Comparison of ENCODE assay signal across 8 mouse cellular contexts in the genomic region with DNA sequence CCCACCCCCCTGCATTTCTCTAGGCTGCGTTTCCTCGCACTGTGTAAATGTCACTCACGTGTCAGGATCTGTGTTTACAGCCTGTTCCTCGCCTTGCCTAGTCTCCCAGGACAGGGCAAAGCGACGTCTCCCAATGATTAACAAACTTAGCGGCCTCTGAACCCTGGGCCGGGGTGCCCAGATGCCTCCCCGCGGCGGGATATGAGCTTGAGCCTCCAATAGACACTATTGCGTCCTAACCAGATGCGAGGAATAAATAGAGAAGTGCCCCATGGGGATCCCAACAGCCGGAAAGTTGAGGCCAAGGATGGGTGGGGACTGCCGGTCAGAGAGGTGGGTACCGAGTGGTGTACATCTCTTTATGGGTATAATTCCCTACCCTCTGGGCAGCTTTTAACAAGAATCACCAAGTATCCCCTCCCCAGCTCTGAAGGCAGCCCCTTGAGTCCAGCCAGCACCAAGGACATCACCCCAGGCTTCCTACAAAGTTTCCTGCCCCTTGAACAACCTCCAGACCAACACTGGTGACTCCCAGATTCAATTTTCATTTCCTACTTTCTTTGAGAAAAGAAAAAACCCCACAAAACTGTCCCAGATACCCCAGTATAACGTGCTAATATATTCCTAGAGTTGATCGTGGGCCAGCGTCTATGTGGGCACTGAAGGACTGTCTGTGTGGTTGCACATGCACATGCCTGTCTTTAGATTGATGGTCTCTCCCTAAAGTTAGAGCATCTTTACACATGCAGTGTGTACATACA. TPM values are rescaled to one million over a fixed set of nuclear protein-coding genes. Genes with fewer than 3 reads are reported as not detected.
DNase-seq lines count a peak whose midpoint lies in the region; ATAC-seq and TF ChIP-seq lines count a peak whose summit lies in the region.
"Had no signal": no experiment of that assay in that cellular context is flagged by ENCODE, and none has a peak within 500 bp of the region (broad histone marks: within the 10 kb centered on the region; RNA-seq: fewer than 3 reads in every experiment).

No protein-coding gene starts in this region.

- H3K36me3 ChIP-seq in forebrain, embryonic 10.5 days (replicated peaks): peaks cover 14% of the 10 kb centered on the region
- no peaks in the 10 kb centered on the region for H3K36me3 ChIP-seq in hindbrain, embryonic 15.5 days
- H3K36me3 ChIP-seq in midbrain, embryonic 15.5 days (replicated peaks): no peaks in the 10 kb centered on the region
- H3K36me3 ChIP-seq: G1E had no signal

- WGBS in forebrain, embryonic 10.5 days: 3% methylated on average over 19 of the region's 19 CpGs
- WGBS in hindbrain, embryonic 15.5 days: under 1% methylated on average over 19 of the region's 19 CpGs
- 5% methylated on average over 19 of the region's 19 CpGs for WGBS in midbrain, embryonic 15.5 days

- ATAC-seq in hindbrain, embryonic 15.5 days (ENCODE audit: low FRiP score, low read depth): no peak
- ATAC-seq in midbrain, embryonic 15.5 days (replicated peaks): 0 out of 2 replicates have a peak, but pooled peaks have one; percentile 8

- peaks cover 100% of the 10 kb centered on the region for H3K27me3 ChIP-seq in forebrain, embryonic 10.5 days (ENCODE audit: poor library complexity, severe bottlenecking)
- H3K27me3 ChIP-seq in hindbrain, embryonic 15.5 days: peaks cover 94% of the 10 kb centered on the region
- H3K27me3 ChIP-seq in midbrain, embryonic 15.5 days (replicated peaks): peaks cover 65% of the 10 kb centered on the region

- H3K4me3 ChIP-seq in layer of hippocampus, adult 2 months: peak overlapping the region; percentile 61; the same call in 1 of the 2 replicates
- peak overlapping the region; percentile 68 for H3K4me3 ChIP-seq in forebrain, embryonic 10.5 days
- peak overlapping the region; percentile 29 for H3K4me3 ChIP-seq in hindbrain, embryonic 15.5 days
- peak overlapping the region; percentile 42 for H3K4me3 ChIP-seq in midbrain, embryonic 15.5 days

- H3K4me2 ChIP-seq in hindbrain, embryonic 15.5 days: peak overlapping the region; percentile 52
- H3K4me2 ChIP-seq in midbrain, embryonic 15.5 days: peak overlapping the region; percentile 70

- peaks cover 84% of the 10 kb centered on the region for H3K4me1 ChIP-seq in forebrain, embryonic 10.5 days
- H3K4me1 ChIP-seq in hindbrain, embryonic 15.5 days (replicated peaks): peaks cover 29% of the 10 kb centered on the region
- H3K4me1 ChIP-seq in midbrain, embryonic 15.5 days: peaks cover 49% of the 10 kb centered on the region

- H3K9ac ChIP-seq in hindbrain, embryonic 15.5 days: no peak overlapping the region
- H3K9ac ChIP-seq in midbrain, embryonic 15.5 days: peak overlapping the region; percentile 56

- no peak for TF ChIP-seq CTCF in layer of hippocampus, adult 2 months (conservative IDR thresholded peaks at IDR 0.05)

- no peak for DNase-seq in layer of hippocampus, adult 2 months (ENCODE audit: low spot score in 2 of 2)
- DNase-seq in layer of hippocampus, postnatal 36 days: no peak
- no peak for DNase-seq in forebrain, embryonic 10.5 days (ENCODE audit: extremely low spot score, low spot score)
- no peak for DNase-seq in c-Kit-positive CD71-positive TER-119-positive erythroid progenitor cells, embryonic 14.5 days (ENCODE audit: low spot score)
- DNase-seq in frontal cortex, adult 2 months (ENCODE audit: extremely low spot score in 1 of 2, low spot score in 1 of 2): no peak

- no peaks in the 10 kb centered on the region for H3K9me3 ChIP-seq in forebrain, embryonic 10.5 days
- H3K9me3 ChIP-seq in hindbrain, embryonic 15.5 days: no peaks in the 10 kb centered on the region
- no peaks in the 10 kb centered on the region for H3K9me3 ChIP-seq in midbrain, embryonic 15.5 days

- H3K27ac ChIP-seq in layer of hippocampus, adult 2 months: peak overlapping the region; percentile 92; the same call in 1 of the 2 replicates
- peak overlapping the region; percentile 96 for H3K27ac ChIP-seq in forebrain, embryonic 10.5 days
- H3K27ac ChIP-seq in hindbrain, embryonic 15.5 days (replicated peaks): no peak overlapping the region
- H3K27ac ChIP-seq in midbrain, embryonic 15.5 days: peak overlapping the region; percentile 84

RNA-seq across cellular contexts. Expression of a gene that starts 9.8 kb away (rescaled TPM):
- 10 to 100 TPM; 96.6 to 99.5 TPM for total RNA-seq in layer of hippocampus, adult 2 months (2021)
- total RNA-seq in layer of hippocampus, postnatal 36 days (2021): 100 to 1,000 TPM in 1 of 2 experiments, 10 to 100 TPM in 1; 94.7 to 107 TPM
- 108 and 115 TPM in 2 replicates for polyA plus RNA-seq in forebrain, embryonic 10.5 days (2016; fragmentation: Nextera tagmentation; extraction: Ambion mirVana)
- 12.3 and 63.3 TPM in 2 replicates for polyA plus RNA-seq in hindbrain, embryonic 15.5 days (2015; fragmentation: Nextera tagmentation; extraction: Ambion mirVana)
- polyA plus RNA-seq in midbrain, embryonic 15.5 days (2015; fragmentation: Nextera tagmentation; extraction: Ambion mirVana): 47.3 and 58.4 TPM in 2 replicates
- 60.4 and 64.0 TPM in 2 replicates for polyA plus RNA-seq in frontal cortex, adult 2 months (2012; rRNA removed)
